Comparison of ENCODE assay signal across 16 mouse cellular contexts in genomic region chr3:30308081-30308480, GRCm38 (mm10).
DNase-seq lines count a peak whose midpoint lies in the region; ATAC-seq and TF ChIP-seq lines count a peak whose summit lies in the region.
"Had no signal": no experiment of that assay in that cellular context is flagged by ENCODE, and none has a peak within 500 bp of the region (broad histone marks: within the 10 kb centered on the region; RNA-seq: fewer than 3 reads in every experiment).

No protein-coding gene starts in this region.

- no peak for ATAC-seq in liver, embryonic 12.5 days
- ATAC-seq in liver, postnatal 0 days: no peak
- ATAC-seq: forebrain, postnatal 0 days; inflammation-experienced regulatory T-cells, adult 6 months; Patski had no signal

- no peak overlapping the region for H3K9ac ChIP-seq in liver, embryonic 12.5 days
- no peak overlapping the region for H3K9ac ChIP-seq in liver, postnatal 0 days (replicated peaks)
- H3K9ac ChIP-seq: forebrain, postnatal 0 days; neural tube, embryonic 12.5 days had no signal

- no peaks in the 10 kb centered on the region for H3K36me3 ChIP-seq in liver, embryonic 12.5 days
- no peaks in the 10 kb centered on the region for H3K36me3 ChIP-seq in liver, postnatal 0 days (replicated peaks; ENCODE audit: insufficient read depth, low read length)
- H3K36me3 ChIP-seq: neural tube, embryonic 12.5 days had no signal

- no peaks in the 10 kb centered on the region for H3K4me1 ChIP-seq in liver, embryonic 12.5 days
- H3K4me1 ChIP-seq in liver, postnatal 0 days (ENCODE audit: insufficient read depth): no peaks in the 10 kb centered on the region
- H3K4me1 ChIP-seq: neural tube, embryonic 12.5 days had no signal

- H3K4me2 ChIP-seq in liver, embryonic 12.5 days: no peak overlapping the region
- H3K4me2 ChIP-seq in liver, postnatal 0 days (ENCODE audit: low read depth, low read length): no peak overlapping the region
- H3K4me2 ChIP-seq: neural tube, embryonic 12.5 days had no signal

- TF ChIP-seq EP300 in liver, postnatal 0 days (IDR thresholded peaks at IDR 0.05; ENCODE audit: low read depth): no peak

- H3K27me3 ChIP-seq in liver, embryonic 12.5 days (replicated peaks): no peaks in the 10 kb centered on the region
- H3K27me3 ChIP-seq in liver, postnatal 0 days (ENCODE audit: insufficient read depth, low read length): no peaks in the 10 kb centered on the region
- H3K27me3 ChIP-seq: neural tube, embryonic 12.5 days had no signal

- H3K9me3 ChIP-seq in liver, embryonic 12.5 days (replicated peaks): no peaks in the 10 kb centered on the region
- no peaks in the 10 kb centered on the region for H3K9me3 ChIP-seq in liver, postnatal 0 days (ENCODE audit: low read length)
- H3K9me3 ChIP-seq: neural tube, embryonic 12.5 days had no signal

- H3K4me3 ChIP-seq in liver, embryonic 12.5 days: no peak overlapping the region
- H3K4me3 ChIP-seq in liver, postnatal 0 days (ENCODE audit: low read depth, low read length): no peak overlapping the region
- H3K4me3 ChIP-seq: neural tube, embryonic 12.5 days had no signal

- peak; percentile 28 for TF ChIP-seq CTCF in liver, postnatal 0 days (IDR thresholded peaks at IDR 0.05; ENCODE audit: low read depth)

- 57% methylated on average over 4 of the region's 4 CpGs for WGBS in liver, embryonic 12.5 days (ENCODE audit: insufficient replicate concordance)
- 55% methylated on average over 4 of the region's 4 CpGs for WGBS in liver, postnatal 0 days (ENCODE audit: insufficient replicate concordance)

- no peak overlapping the region for H3K27ac ChIP-seq in liver, embryonic 12.5 days
- H3K27ac ChIP-seq in liver, postnatal 0 days (ENCODE audit: low read depth): no peak overlapping the region
- H3K27ac ChIP-seq: neural tube, embryonic 12.5 days had no signal

- DNase-seq in liver: peak; percentile 4
- DNase-seq in NIH3T3 (ENCODE audit: low read depth): peak; percentile 66
- peak; percentile 45 for DNase-seq in embryo, embryonic 11 days
- DNase-seq in liver, postnatal 0 days: no peak
- DNase-seq in T-cell, adult 2 months (ENCODE audit: low spot score): no peak
- no peak for DNase-seq in urinary bladder, postnatal 14 days (ENCODE audit: low spot score)
- DNase-seq: adrenal gland, adult 2 months; cerebellum, adult 18-20 months; forebrain, postnatal 0 days; heart, postnatal 14 days; kidney, postnatal 14 days; lung, adult 18-20 months had no signal

Comparison
In these comparisons a context has a peak if more than half of its experiments do, and no peak if none do; other contexts are left out.
1. DNase-seq: peak in liver (single experiment), NIH3T3 (single experiment) and embryo, embryonic 11 days (single experiment); none in liver, postnatal 0 days (single experiment), T-cell, adult 2 months (single experiment) and urinary bladder, postnatal 14 days (single experiment).